Mouse (Mus musculus): Measurements from ENCODE around the gene 6430571L13Rik. TPM values are rescaled to one million over a fixed set of nuclear protein-coding genes. Genes with fewer than 3 reads are reported as not detected.

Gene 6430571L13Rik
- total RNA-seq, 2 experiments from 2014 or later: 4.0 TPM

Other genes starting within 250 kb of the 6430571L13Rik start
- 100 to 1,000 TPM; 168 to 173 TPM for gene Dock3, start 108.7 kb upstream of the 6430571L13Rik start, total RNA-seq (2021)
- 1 to 10 TPM; 1.9 to 2.7 TPM for gene Mapkapk3, start 50.7 kb upstream of the 6430571L13Rik start, total RNA-seq (2021)
- gene Cish, start 44.6 kb upstream of the 6430571L13Rik start, total RNA-seq (2021): 10 to 100 TPM in 1 of 2 experiments, 1 to 10 TPM in 1; 9.4 to 11.8 TPM
- 10 to 100 TPM; 14.3 to 16.6 TPM for gene Hemk1, start 2.3 kb upstream of the 6430571L13Rik start, total RNA-seq (2021)
- 10 to 100 TPM; 33.8 to 37.8 TPM for gene Cacna2d2, start 59.0 kb downstream of the 6430571L13Rik start, total RNA-seq (2021)
- 10 to 100 TPM; 31.8 to 35.7 TPM for gene Tmem115, start 193.3 kb downstream of the 6430571L13Rik start, total RNA-seq (2021)
- 10 to 100 TPM; 19.0 to 21.4 TPM for gene Cyb561d2, start 201.6 kb downstream of the 6430571L13Rik start, total RNA-seq (2021)
- gene Nprl2, start 201.6 kb downstream of the 6430571L13Rik start, total RNA-seq (2021): 10 to 100 TPM; 34.1 to 37.8 TPM
- gene Zmynd10, start 206.7 kb downstream of the 6430571L13Rik start, total RNA-seq (2021): 1 to 10 TPM; 1.8 to 2.9 TPM
- gene Rassf1, start 211.0 kb downstream of the 6430571L13Rik start, total RNA-seq (2021): 10 to 100 TPM; 14.7 to 14.9 TPM
- gene Tusc2, start 222.7 kb downstream of the 6430571L13Rik start, total RNA-seq (2021): 10 to 100 TPM; 71.6 to 76.6 TPM
- 10 to 100 TPM; 13.2 to 20.1 TPM for gene Hyal2, start 227.3 kb downstream of the 6430571L13Rik start, total RNA-seq (2021)
- 1 to 10 TPM; 3.1 to 4.3 TPM for gene Hyal1, start 236.3 kb downstream of the 6430571L13Rik start, total RNA-seq (2021)
- gene Naa80, start 238.3 kb downstream of the 6430571L13Rik start, total RNA-seq (2021): 1 to 10 TPM; 9.3 to 9.8 TPM
- gene Hyal3, start 240.2 kb downstream of the 6430571L13Rik start, total RNA-seq (2021): 1 to 10 TPM in 1 of 2 experiments, under 1 TPM in 1; 0.99 to 1.4 TPM
- gene Ifrd2, start 247.0 kb downstream of the 6430571L13Rik start, total RNA-seq (2021): 10 to 100 TPM; 10.1 to 12.5 TPM

Measured in left cerebral cortex, postnatal 10 days (tissue).